Mouse (Mus musculus) left cerebral cortex, adult 18-20 months (tissue): ENCODE data around the gene Fosl1. TPM values are rescaled to one million over a fixed set of nuclear protein-coding genes. Genes with fewer than 3 reads are reported as not detected.
"Not testable (repeated sequence)": the region's sequence is repeated elsewhere in the genome, so short reads cannot be mapped to it uniquely, and the experiment has no call there.

Experiments
- DNase-seq, 2 experiments: peaks; one replicate each; pipeline ENCODE4 v3.0.0; 2021 to 2022; ENCODE audit warnings: low spot score in 2 of 2, mixed read lengths in 1 of 2
- long read RNA-seq, 2 experiments: library from polyadenylated mRNA; stranded (forward); transcript quantifications; one replicate each; pipeline ENCODE4 v2.0.0; 2021
- total RNA-seq, 2 experiments: library from RNA; stranded (reverse); gene quantifications; 2 replicates each; pipeline ENCODE4 v1.2.3; 2021

Gene Fosl1
- not detected for total RNA-seq
- long read RNA-seq, experiment 1, result 0 reads
- long read RNA-seq, experiment 2, partial matches to known transcripts, result 0 of 1 reads
- long read RNA-seq, experiment 2, other reads (novel, unspliced or antisense), result 1 of 1 reads

DNA sequence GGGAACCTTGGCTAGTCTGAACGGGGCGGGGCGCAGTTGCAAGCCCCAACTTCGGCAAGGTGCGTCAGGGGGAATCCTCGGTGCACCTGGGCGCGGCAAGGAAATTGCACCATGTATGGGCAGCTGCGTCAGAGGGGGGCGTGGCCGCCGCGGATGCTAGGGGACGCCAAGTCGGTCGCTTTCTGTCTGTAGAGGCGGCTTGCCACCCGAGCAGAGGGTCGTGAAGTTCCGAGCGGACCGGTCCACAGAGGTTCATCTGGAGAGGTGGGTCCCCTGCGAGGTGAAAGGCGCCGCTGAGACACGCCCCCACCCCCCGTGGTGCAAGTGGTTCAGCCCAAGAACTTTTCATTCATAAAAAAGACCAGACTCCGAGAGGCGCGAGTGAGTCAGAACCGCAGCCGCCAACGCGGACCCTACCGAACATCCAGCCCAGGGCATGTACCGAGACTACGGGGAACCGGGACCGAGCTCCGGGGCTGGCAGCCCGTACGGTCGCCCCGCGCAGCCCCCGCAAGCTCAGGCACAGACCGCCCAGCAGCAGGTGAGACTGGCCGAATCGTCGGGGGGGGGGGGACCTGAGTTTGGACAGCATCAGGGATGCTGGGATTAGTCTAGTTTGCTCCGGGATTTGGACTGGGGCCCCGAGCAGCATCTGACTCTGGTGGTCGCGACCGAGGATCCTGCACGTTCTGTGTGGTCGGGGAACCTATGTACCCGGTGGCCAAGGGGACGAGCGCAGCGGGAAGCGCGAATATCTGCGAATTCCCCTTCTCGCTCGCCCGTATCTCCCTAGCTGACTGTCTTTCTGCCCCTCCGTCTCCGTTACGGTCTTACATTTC, at the start of gene Fosl1:
Fosl1 (plus strand) TSS at position 33 of the 839 bp plus-strand sequence.
- peak; percentile 71 to 77 for DNase-seq

- not testable (repeated sequence) for DNase-seq
Measured at GRCm38 (mm10) chr19:5401073-5401472, 46.3 kb upstream of the Fosl1 start.

DNA sequence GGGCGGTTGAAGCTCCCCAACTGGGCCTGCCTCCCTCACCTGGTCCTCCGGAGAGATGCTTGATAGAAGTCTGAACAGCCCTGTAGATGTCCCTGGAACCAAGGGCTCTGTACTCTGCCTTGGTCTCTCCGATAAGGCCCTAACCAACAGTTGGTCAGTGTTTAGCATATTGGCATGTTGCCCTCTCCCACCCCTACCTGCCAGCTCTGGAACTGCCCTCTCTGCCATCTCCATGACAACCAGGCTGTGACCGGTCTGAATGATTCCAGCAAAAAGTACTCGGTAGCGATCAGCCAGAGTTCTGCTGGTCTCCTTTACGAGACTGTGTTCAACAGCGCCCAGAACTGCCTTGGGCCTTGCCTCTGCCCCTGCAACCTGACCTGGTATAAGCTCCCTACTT, 45.1 kb upstream of the Fosl1 start, which contains the start of gene Tsga10ip:
Tsga10ip (minus strand) TSS at position 234 of the 400 bp plus-strand sequence.
- DNase-seq, result no peak

DNA sequence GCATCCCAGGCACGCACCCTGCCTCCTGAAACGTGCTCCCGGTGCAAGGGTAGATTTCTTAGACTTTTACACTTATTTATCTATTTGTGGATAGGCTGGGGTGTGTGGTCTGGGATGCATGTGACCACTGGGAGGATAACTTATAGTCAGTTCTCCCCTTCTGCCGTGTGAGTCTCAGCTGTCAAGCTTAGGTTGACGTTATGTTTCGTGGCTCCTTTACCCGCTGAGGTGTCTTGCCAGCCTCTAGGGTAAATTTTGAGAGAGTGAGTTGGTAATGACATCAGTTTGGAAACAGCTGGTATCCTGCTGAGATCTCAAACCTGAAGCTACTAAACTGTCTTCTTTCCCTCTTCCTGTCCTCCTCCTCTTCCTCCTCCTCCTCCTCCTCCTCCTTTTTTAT, 41.4 kb upstream of the Fosl1 start:
- no peak for DNase-seq

GRCm38 (mm10) chr19:5406531-5407126, 40.7 kb upstream of the Fosl1 start:
- DNase-seq, result peak in 1 of 2 experiments; percentile 55

- DNase-seq, result peak; percentile 43 to 48
Measured at GRCm38 (mm10) chr19:5407133-5407532, 40.2 kb upstream of the Fosl1 start.

DNA sequence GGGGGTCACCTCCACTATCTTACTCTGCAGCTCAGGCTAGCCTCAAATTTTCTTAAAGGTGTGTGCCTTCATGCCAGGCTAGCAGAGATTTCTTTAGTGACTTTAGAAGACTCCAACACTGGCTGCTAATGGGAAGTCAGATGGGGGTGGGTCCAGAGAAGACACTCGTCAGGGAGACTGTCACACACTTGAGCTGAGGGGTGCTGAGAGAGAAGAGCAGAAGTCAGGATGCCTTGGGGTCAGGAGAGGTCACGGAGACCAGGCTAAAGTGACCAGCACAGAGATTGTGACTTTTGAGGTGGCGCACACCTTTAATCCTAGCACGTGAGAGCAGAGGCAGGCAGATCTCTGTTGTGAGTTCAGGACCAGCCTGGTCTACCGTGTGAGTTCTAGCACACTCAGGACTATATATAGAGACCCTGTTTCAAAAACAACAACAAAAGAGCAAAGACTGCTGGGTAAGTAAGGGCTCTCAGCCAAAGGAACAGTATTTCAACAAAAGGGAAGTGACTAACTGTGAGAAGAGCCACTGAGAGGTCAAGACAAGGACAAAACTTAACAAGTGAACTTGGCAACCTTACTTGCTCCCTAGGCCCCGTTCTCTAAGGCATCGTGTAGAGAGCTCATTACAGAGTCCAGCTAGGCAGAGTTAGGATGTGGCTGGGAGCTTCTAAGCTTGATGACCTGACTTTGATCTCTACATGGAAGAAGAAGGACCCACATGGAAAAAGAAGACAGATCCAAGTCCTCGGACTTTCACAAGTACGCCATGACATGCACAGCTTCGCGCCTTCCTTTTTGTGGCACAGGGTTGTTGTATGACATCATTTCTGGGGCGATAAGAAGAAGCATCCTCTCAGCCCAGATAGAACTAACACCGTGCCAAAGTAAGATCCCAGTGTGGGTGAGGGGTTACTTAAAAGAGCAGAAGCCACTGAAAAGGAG, 39.0 kb upstream of the Fosl1 start:
- no peak for DNase-seq

DNA sequence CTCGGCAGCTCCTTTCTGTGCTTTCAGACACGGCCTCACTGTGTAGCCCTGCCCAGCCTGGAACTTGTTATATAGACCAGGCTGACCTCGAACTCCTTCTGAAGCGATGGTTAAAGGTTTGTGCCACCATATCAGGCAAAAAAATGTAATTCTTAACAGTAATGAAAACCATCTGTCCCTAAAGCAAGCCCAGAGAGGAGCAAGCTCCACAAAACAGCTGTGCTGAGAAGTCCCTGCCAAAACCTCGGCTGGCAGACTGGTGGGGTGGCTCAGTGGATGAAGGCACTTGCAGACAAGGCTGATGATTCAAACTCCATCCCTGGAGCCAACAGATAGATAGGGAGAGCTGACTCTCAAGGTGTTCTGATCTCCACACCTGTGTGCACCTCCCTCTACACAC, 38.3 kb upstream of the Fosl1 start:
- DNase-seq, result no peak

DNA sequence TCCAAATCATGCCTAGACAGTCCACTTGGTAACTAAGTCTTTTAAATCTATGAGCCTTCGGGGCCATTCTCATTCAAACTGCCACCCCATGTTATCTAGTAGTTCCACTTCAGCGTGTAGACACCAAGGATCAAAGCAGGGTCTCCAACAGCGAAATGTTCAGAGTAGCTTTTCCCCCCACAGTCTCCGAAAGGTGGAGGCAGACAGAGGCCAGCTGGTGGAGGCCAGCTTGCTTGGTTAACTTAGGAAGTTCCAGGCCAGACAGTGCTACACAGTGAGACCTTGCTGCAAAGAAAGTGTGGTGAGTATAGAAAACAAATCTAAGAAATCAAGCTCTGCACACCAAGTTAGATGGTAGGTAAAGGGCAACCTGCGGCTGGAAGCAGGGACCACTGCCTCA, 36.7 kb upstream of the Fosl1 start:
- DNase-seq, result no peak

- no peak for DNase-seq
Measured at GRCm38 (mm10) chr19:5411961-5412360, 35.4 kb upstream of the Fosl1 start.

- DNase-seq, result no peak
Measured at GRCm38 (mm10) chr19:5413840-5414239, 33.5 kb upstream of the Fosl1 start.

- DNase-seq, result no peak
Measured at GRCm38 (mm10) chr19:5414534-5414957, 32.8 kb upstream of the Fosl1 start.

- no peak for DNase-seq
Measured at GRCm38 (mm10) chr19:5418750-5419466, 28.4 kb upstream of the Fosl1 start.

- no peak for DNase-seq
Measured at GRCm38 (mm10) chr19:5419630-5420029, 27.7 kb upstream of the Fosl1 start.

DNA sequence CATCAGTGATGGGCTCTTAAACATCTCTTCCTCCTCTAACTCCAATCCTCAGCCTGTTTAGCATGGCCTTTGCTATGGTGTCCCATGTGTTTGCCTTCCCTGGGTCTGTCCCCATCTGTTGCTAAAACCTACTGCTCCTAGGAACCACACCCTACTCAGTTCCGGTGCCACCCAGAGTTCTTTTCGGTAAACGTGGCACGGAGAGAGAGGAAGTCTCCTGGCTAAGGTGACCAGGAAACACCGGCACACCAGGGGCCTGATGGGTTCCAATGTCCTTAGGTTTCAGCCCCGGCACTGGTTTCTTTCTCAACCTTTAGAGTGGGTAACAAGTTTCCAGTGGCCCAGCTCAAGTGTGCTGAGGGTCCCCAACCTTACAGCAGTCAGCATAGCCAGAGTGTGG, 26.8 kb upstream of the Fosl1 start:
- no peak for DNase-seq

DNA sequence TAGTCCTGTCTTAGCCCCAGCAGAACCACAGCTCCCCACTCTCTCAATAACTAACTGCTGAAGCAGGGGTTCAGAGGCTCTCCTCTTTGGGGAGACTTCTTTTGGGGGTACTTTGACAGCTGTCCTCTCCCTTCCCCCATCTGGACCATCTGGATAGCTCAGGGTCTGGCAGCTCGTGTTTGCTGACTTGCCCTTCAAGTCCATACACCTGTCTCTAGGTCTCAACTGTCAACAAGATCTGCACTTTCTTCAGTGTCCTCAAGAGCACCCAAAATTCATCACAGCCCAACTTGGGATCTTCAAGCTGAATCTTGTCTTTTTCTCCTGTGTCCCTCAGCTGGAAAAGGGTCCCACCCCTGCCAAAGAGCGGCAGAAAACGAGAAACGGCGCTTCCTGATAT, 25.6 kb upstream of the Fosl1 start:
- no peak for DNase-seq

DNA sequence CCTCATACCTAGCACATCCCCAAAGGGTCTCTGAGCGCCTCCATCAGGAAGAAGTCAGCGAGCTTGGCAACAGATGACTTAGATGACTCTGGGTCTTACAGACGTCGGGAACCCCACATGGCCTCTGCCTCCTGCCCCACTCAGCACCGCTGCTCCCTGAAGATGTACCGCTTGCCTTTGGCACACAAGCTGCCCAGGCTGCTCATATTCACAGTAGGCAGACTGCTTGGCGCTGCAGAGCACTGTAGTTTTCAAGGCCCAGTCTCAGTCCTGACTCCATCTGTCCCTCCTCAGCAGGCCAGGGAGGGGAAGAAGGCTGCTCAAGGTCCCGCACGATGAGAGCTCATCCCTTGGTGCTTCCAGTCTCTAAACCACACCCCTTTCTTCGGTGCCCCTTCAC, 25.1 kb upstream of the Fosl1 start:
- no peak for DNase-seq

GRCm38 (mm10) chr19:5422895-5423443, 24.4 kb upstream of the Fosl1 start:
- DNase-seq, result no peak

DNA sequence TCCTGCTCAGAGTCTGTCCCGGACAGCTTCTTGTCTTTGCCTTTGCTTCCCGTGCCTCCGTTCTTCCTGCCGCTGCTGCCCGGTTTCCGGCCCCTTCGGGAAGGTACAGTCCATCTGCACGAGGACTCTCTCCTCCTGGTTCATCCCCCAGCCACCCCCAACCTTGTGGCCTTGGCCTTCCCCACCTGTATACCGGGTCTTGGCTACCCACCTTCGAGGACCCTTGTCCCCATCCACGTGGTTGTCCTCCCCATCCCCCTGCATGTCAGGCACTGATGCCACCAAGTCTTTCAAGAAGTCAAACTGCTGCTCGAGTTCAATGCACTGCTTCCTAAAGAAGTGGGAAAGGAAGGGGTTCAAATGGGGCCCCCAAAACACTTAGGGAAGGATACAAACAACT, 23.8 kb upstream of the Fosl1 start:
- DNase-seq, result no peak

GRCm38 (mm10) chr19:5424092-5424781, 23.1 kb upstream of the Fosl1 start:
- peak; percentile 42 to 49 for DNase-seq
